Mouse (Mus musculus): ENCODE measurements around the gene Fut4.

DNA sequence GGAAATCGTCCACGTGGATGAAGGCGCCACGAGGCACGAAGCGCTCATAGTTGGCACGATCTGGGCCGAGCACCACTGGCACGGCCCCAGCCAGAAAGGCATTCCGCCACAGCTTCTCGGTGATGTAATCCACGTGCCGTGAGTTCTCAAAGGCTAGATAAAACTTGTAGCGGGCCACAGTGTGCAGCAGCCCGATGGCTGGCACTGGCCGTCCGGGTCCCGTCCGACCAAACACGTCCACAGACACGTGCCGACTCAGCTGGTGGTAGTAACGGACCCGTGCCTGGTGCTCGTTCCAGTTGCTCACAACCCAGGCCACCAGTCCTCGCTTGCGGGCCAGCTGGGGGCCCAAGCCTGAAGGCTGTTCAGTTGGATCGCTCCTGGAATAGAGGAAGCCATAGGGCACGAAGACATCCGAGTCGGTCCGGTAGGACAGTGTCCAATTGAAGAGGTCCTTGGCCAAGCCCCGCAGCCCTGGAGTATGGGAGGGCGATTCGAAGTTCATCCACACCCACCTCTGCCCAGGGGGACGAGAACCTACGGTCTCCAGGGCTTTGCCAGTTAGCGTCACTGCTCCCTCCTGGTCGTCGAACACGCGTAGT, 1.2 kb downstream of the Fut4 start:
- TF ChIP-seq CTCF (IDR thresholded peaks at IDR 0.05; ENCODE audit: low read depth, low read length) (no peak), POLR2A (IDR thresholded peaks at IDR 0.05; ENCODE audit: borderline replicate concordance, low read depth, low read length) (no peak)
